8 mouse cellular contexts compared by ENCODE assay signal in genomic region chr8:84844397-84845070, GRCm38 (mm10). TPM values are rescaled to one million over a fixed set of nuclear protein-coding genes. Genes with fewer than 3 reads are reported as not detected.
DNase-seq lines count a peak whose midpoint lies in the region; ATAC-seq and TF ChIP-seq lines count a peak whose summit lies in the region.

No protein-coding gene starts in this region.

- peaks cover 42% of the 10 kb centered on the region for H3K36me3 ChIP-seq in kidney, embryonic 16.5 days (ENCODE audit: insufficient read depth, low read length)
- peaks cover 53% of the 10 kb centered on the region for H3K36me3 ChIP-seq in embryonic facial prominence, embryonic 10.5 days (replicated peaks)
- peaks cover 35% of the 10 kb centered on the region for H3K36me3 ChIP-seq in midbrain, postnatal 0 days (ENCODE audit: insufficient read depth, low read length)

- no peaks in the 10 kb centered on the region for H3K9me3 ChIP-seq in kidney, embryonic 16.5 days (ENCODE audit: low read length)
- H3K9me3 ChIP-seq in embryonic facial prominence, embryonic 10.5 days = no peaks in the 10 kb centered on the region
- H3K9me3 ChIP-seq in midbrain, postnatal 0 days (ENCODE audit: low read length) = no peaks in the 10 kb centered on the region

- no peaks in the 10 kb centered on the region for H3K27me3 ChIP-seq in kidney, embryonic 16.5 days (ENCODE audit: insufficient read depth, low read length)
- no peaks in the 10 kb centered on the region for H3K27me3 ChIP-seq in embryonic facial prominence, embryonic 10.5 days (replicated peaks; ENCODE audit: low read depth, poor library complexity, severe bottlenecking)
- no peaks in the 10 kb centered on the region for H3K27me3 ChIP-seq in midbrain, postnatal 0 days (ENCODE audit: insufficient read depth, low read length)

- H3K4me3 ChIP-seq in kidney, embryonic 16.5 days (ENCODE audit: low read length) = peak overlapping the region; percentile 99
- peak overlapping the region; percentile 99 for H3K4me3 ChIP-seq in embryonic facial prominence, embryonic 10.5 days
- H3K4me3 ChIP-seq in midbrain, postnatal 0 days (ENCODE audit: low read depth, low read length) = peak overlapping the region; percentile 89; the same call in 1 of the 2 replicates

- no peak for TF ChIP-seq CTCF in midbrain, postnatal 0 days (IDR thresholded peaks at IDR 0.05)

- DNase-seq in kidney, postnatal 10 days = no peak
- DNase-seq in embryonic facial prominence, embryonic 10.5 days (ENCODE audit: low spot score) = no peak
- DNase-seq in induced T-regulatory cell, adult 2 months (ENCODE audit: low read depth) = peak; percentile 46
- no peak for DNase-seq in midbrain, postnatal 0 days (ENCODE audit: low spot score)
- no peak for DNase-seq in cerebellum, postnatal 4 days (ENCODE audit: low spot score in 2 of 2)
- DNase-seq in retina, postnatal 1 day = no peak
- DNase-seq in urinary bladder, adult 2 months (ENCODE audit: low spot score) = no peak

- 76% methylated on average over 9 of the region's 9 CpGs for whole genome bisulfite sequencing in kidney, embryonic 16.5 days
- 90% methylated on average over 9 of the region's 9 CpGs for WGBS in embryonic facial prominence, embryonic 10.5 days
- WGBS in midbrain, postnatal 0 days = 89% methylated on average over 9 of the region's 9 CpGs

- ATAC-seq in kidney, embryonic 16.5 days (ENCODE audit: low FRiP score, low TSS enrichment) = no peak
- ATAC-seq in midbrain, postnatal 0 days (ENCODE audit: low FRiP score) = no peak

- H3K9ac ChIP-seq in kidney, embryonic 16.5 days (replicated peaks; ENCODE audit: low read length) = peak overlapping the region; percentile 98
- H3K9ac ChIP-seq in midbrain, postnatal 0 days (replicated peaks; ENCODE audit: low read length, poor library complexity, severe bottlenecking) = peak overlapping the region; percentile 24; the same call in 1 of the 2 replicates

- peak overlapping the region; percentile 81 for H3K4me2 ChIP-seq in kidney, embryonic 16.5 days (replicated peaks; ENCODE audit: low read depth, low read length)
- peak overlapping the region; percentile 89 for H3K4me2 ChIP-seq in midbrain, postnatal 0 days (ENCODE audit: low read depth, low read length, poor library complexity, severe bottlenecking)

- H3K27ac ChIP-seq in kidney, embryonic 16.5 days (ENCODE audit: low read length) = no peak overlapping the region
- H3K27ac ChIP-seq in embryonic facial prominence, embryonic 10.5 days (replicated peaks) = no peak overlapping the region
- H3K27ac ChIP-seq in midbrain, postnatal 0 days (ENCODE audit: low read depth, low read length) = no peak overlapping the region

- peaks cover 37% of the 10 kb centered on the region for H3K4me1 ChIP-seq in kidney, embryonic 16.5 days (ENCODE audit: insufficient read depth, low read length)
- peaks cover 43% of the 10 kb centered on the region for H3K4me1 ChIP-seq in embryonic facial prominence, embryonic 10.5 days
- H3K4me1 ChIP-seq in midbrain, postnatal 0 days (ENCODE audit: insufficient read depth, low read length) = peaks cover 5% of the 10 kb centered on the region; the same call in 1 of the 2 replicates

RNA-seq across cellular contexts. Expression of gene Calr, which starts 2.2 kb away (rescaled TPM):
- polyA plus RNA-seq in kidney, embryonic 16.5 days (2015; fragmentation: Nextera tagmentation; extraction: Ambion mirVana) = 1,143 and 1,180 TPM in 2 replicates
- polyA plus RNA-seq in embryonic facial prominence, embryonic 10.5 days (2016; fragmentation: Nextera tagmentation; extraction: Ambion mirVana) = 758 and 801 TPM in 2 replicates
- 369 and 436 TPM in 2 replicates for total RNA-seq in midbrain, postnatal 0 days (2014; rRNA removed)
- 444 and 445 TPM in 2 replicates for polyA plus RNA-seq in midbrain, postnatal 0 days (2015; fragmentation: Nextera tagmentation; extraction: Ambion mirVana)
- 362 and 430 TPM in 2 replicates for polyA plus RNA-seq in urinary bladder, adult 2 months (2012; rRNA removed)

RNA-seq across cellular contexts. Expression of gene Rad23a, which starts 4.1 kb away (rescaled TPM):
- polyA plus RNA-seq in kidney, embryonic 16.5 days (2015; fragmentation: Nextera tagmentation; extraction: Ambion mirVana) = 109 and 114 TPM in 2 replicates
- polyA plus RNA-seq in embryonic facial prominence, embryonic 10.5 days (2016; fragmentation: Nextera tagmentation; extraction: Ambion mirVana) = 112 and 122 TPM in 2 replicates
- total RNA-seq in midbrain, postnatal 0 days (2014; rRNA removed) = 43.8 and 57.5 TPM in 2 replicates
- 83.5 and 88.3 TPM in 2 replicates for polyA plus RNA-seq in midbrain, postnatal 0 days (2015; fragmentation: Nextera tagmentation; extraction: Ambion mirVana)
- 63.3 and 69.9 TPM in 2 replicates for polyA plus RNA-seq in urinary bladder, adult 2 months (2012; rRNA removed)

RNA-seq across cellular contexts. Expression of gene Farsa, which starts 12.3 kb away (rescaled TPM):
- 110 and 120 TPM in 2 replicates for polyA plus RNA-seq in kidney, embryonic 16.5 days (2015; fragmentation: Nextera tagmentation; extraction: Ambion mirVana)
- polyA plus RNA-seq in embryonic facial prominence, embryonic 10.5 days (2016; fragmentation: Nextera tagmentation; extraction: Ambion mirVana) = 133 and 138 TPM in 2 replicates
- 74.8 and 84.6 TPM in 2 replicates for total RNA-seq in midbrain, postnatal 0 days (2014; rRNA removed)
- polyA plus RNA-seq in midbrain, postnatal 0 days (2015; fragmentation: Nextera tagmentation; extraction: Ambion mirVana) = 92.7 and 103 TPM in 2 replicates
- 39.2 and 51.4 TPM in 2 replicates for polyA plus RNA-seq in urinary bladder, adult 2 months (2012; rRNA removed)

RNA-seq across cellular contexts. Expression of gene Gadd45gip1, which starts 13.2 kb away (rescaled TPM):
- 49.7 and 51.6 TPM in 2 replicates for polyA plus RNA-seq in kidney, embryonic 16.5 days (2015; fragmentation: Nextera tagmentation; extraction: Ambion mirVana)
- polyA plus RNA-seq in embryonic facial prominence, embryonic 10.5 days (2016; fragmentation: Nextera tagmentation; extraction: Ambion mirVana) = 45.2 and 47.3 TPM in 2 replicates
- 27.5 and 28.2 TPM in 2 replicates for total RNA-seq in midbrain, postnatal 0 days (2014; rRNA removed)
- polyA plus RNA-seq in midbrain, postnatal 0 days (2015; fragmentation: Nextera tagmentation; extraction: Ambion mirVana) = 42.9 and 45.1 TPM in 2 replicates
- 22.0 and 22.2 TPM in 2 replicates for polyA plus RNA-seq in urinary bladder, adult 2 months (2012; rRNA removed)

RNA-seq across cellular contexts. Expression of gene Dand5, which starts 21.9 kb away (rescaled TPM):
- 6.6 and 9.0 TPM in 2 replicates for polyA plus RNA-seq in kidney, embryonic 16.5 days (2015; fragmentation: Nextera tagmentation; extraction: Ambion mirVana)
- polyA plus RNA-seq in embryonic facial prominence, embryonic 10.5 days (2016; fragmentation: Nextera tagmentation; extraction: Ambion mirVana) = 2.8 and 3.0 TPM in 2 replicates
- 7.6 and 7.7 TPM in 2 replicates for total RNA-seq in midbrain, postnatal 0 days (2014; rRNA removed)
- 12.6 and 14.5 TPM in 2 replicates for polyA plus RNA-seq in midbrain, postnatal 0 days (2015; fragmentation: Nextera tagmentation; extraction: Ambion mirVana)
- polyA plus RNA-seq in urinary bladder, adult 2 months (2012; rRNA removed) = 4.7 and 4.8 TPM in 2 replicates
